Mouse (Mus musculus) layer of hippocampus, adult 8-10 months (tissue): Measurements from ENCODE around the gene Kxd1. TPM values are rescaled to one million over a fixed set of nuclear protein-coding genes. Genes with fewer than 3 reads are reported as not detected.
"Not testable (repeated sequence)": the region's sequence is repeated elsewhere in the genome, so short reads cannot be mapped to it uniquely, and the experiment has no call there.

Experiments
- DNase-seq, 2 experiments: peaks; one replicate each; pipeline ENCODE4 v3.0.0; 2022; ENCODE audit warnings: low spot score in 2 of 2
- total RNA-seq, 4 experiments: library from RNA; stranded (reverse); gene quantifications; 2 replicates each; pipeline ENCODE4 v1.2.4; 2022

Gene Kxd1
- total RNA-seq, 4 experiments from 2014 or later: 36.7 to 46.9 (median 39.6) TPM

GRCm38 (mm10) chr8:70517940-70518643 lies 9.7 kb downstream of the Kxd1 start:
- DNase-seq: no peak

- DNase-seq: no peak
Measured at GRCm38 (mm10) chr8:70513441-70513840, 14.3 kb downstream of the Kxd1 start.

- no peak for DNase-seq
Measured at GRCm38 (mm10) chr8:70512253-70512903, 15.4 kb downstream of the Kxd1 start.

GRCm38 (mm10) chr8:70511770-70512169 lies 16.0 kb downstream of the Kxd1 start:
- DNase-seq: no peak

GRCm38 (mm10) chr8:70511174-70511573 lies 16.6 kb downstream of the Kxd1 start:
- not testable (repeated sequence) for DNase-seq

GRCm38 (mm10) chr8:70510228-70510915 lies 17.4 kb downstream of the Kxd1 start, which contains the start of gene Uba52:
Gene Uba52 (minus strand): TSS chr8:70510801.
- DNase-seq: peak; percentile 96 to 98

GRCm38 (mm10) chr8:70509281-70509952 lies 18.3 kb downstream of the Kxd1 start:
- DNase-seq: no peak

GRCm38 (mm10) chr8:70507027-70507393 lies 20.7 kb downstream of the Kxd1 start:
- DNase-seq: no peak

- peak; percentile 88 to 91 for DNase-seq
Measured at GRCm38 (mm10) chr8:70506328-70507026, 21.3 kb downstream of the Kxd1 start, which contains the start of gene Rex1bd. Gene Rex1bd (minus strand): TSS chr8:70506752.

GRCm38 (mm10) chr8:70505698-70506327 lies 21.9 kb downstream of the Kxd1 start:
- no peak for DNase-seq

GRCm38 (mm10) chr8:70504851-70505250 lies 22.9 kb downstream of the Kxd1 start:
- DNase-seq: peak; percentile 75 to 79

- DNase-seq: peak in 1 of 2 experiments; percentile 65
Measured at GRCm38 (mm10) chr8:70504291-70504716, 23.5 kb downstream of the Kxd1 start.

GRCm38 (mm10) chr8:70503062-70503750 lies 24.6 kb downstream of the Kxd1 start:
- no peak for DNase-seq

- DNase-seq: no peak
Measured at GRCm38 (mm10) chr8:70502540-70502939, 25.2 kb downstream of the Kxd1 start.

GRCm38 (mm10) chr8:70501820-70502529 lies 25.8 kb downstream of the Kxd1 start:
- DNase-seq: no peak

GRCm38 (mm10) chr8:70500386-70501301 lies 27.1 kb downstream of the Kxd1 start:
- no peak for DNase-seq

- no peak for DNase-seq
Measured at GRCm38 (mm10) chr8:70495771-70496062, 32.0 kb downstream of the Kxd1 start.

- DNase-seq: no peak
Measured at GRCm38 (mm10) chr8:70495001-70495770, 32.6 kb downstream of the Kxd1 start.
